In the genomic region with DNA sequence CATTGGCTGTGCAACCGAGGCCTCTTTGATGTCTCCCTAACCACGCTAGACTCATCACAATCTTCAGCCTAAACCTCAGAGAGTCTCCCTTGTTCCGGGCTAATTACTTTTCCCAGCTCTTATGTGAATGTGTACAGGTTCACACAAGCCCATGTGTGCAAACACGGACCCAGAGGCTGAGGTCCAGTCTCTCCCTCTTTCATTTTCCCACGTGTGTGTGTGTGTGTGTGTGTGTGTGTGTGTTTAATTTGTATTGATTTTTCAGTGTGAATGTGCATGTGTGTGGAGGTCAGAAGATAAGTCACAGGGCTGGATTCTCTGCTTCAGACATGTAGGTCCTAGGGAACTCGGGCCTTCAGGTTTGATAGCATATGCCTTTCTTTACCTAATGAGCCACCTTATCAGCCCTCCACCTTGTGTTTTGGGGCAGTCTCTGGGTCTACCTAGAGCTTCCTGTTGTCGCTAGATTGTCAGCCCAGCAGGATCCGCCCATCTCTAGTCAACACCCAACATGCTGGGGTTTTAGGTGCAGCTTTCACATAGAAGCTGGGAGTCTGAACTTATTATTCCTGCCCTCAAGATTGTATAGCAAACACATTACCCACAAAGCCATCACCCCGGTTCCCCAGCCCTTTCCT, we compare ENCODE assay signal across 15 mouse cellular contexts. TPM values are rescaled to one million over a fixed set of nuclear protein-coding genes. Genes with fewer than 3 reads are reported as not detected.
DNase-seq lines count a peak whose midpoint lies in the region; ATAC-seq and TF ChIP-seq lines count a peak whose summit lies in the region.
"Had no signal": no experiment of that assay in that cellular context is flagged by ENCODE, and none has a peak within 500 bp of the region (broad histone marks: within the 10 kb centered on the region; RNA-seq: fewer than 3 reads in every experiment).

No protein-coding gene starts in this region.

- H3K4me3 ChIP-seq in forebrain, embryonic 11.5 days (ENCODE audit: low read depth, low read length) = no peak overlapping the region
- H3K4me3 ChIP-seq in forebrain, postnatal 0 days (ENCODE audit: low read depth, low read length) = no peak overlapping the region
- H3K4me3 ChIP-seq in midbrain, embryonic 15.5 days = no peak overlapping the region
- H3K4me3 ChIP-seq: heart, embryonic 15.5 days; limb, embryonic 10.5 days had no signal

- no peaks in the 10 kb centered on the region for H3K9me3 ChIP-seq in forebrain, embryonic 11.5 days (ENCODE audit: control insufficient read depth, low read length)
- H3K9me3 ChIP-seq in forebrain, postnatal 0 days (ENCODE audit: low read length) = no peaks in the 10 kb centered on the region
- H3K9me3 ChIP-seq in midbrain, embryonic 15.5 days = no peaks in the 10 kb centered on the region
- H3K9me3 ChIP-seq: heart, embryonic 15.5 days; limb, embryonic 10.5 days had no signal

- H3K36me3 ChIP-seq in forebrain, embryonic 11.5 days (ENCODE audit: control insufficient read depth, insufficient read depth, low read length) = no peaks in the 10 kb centered on the region
- H3K36me3 ChIP-seq in forebrain, postnatal 0 days (ENCODE audit: insufficient read depth) = no peaks in the 10 kb centered on the region
- H3K36me3 ChIP-seq in midbrain, embryonic 15.5 days (replicated peaks) = no peaks in the 10 kb centered on the region
- H3K36me3 ChIP-seq: heart, embryonic 15.5 days; limb, embryonic 10.5 days had no signal

- no peak for TF ChIP-seq CTCF in forebrain, postnatal 0 days (IDR thresholded peaks at IDR 0.05; ENCODE audit: low read depth)

- DNase-seq in forebrain, embryonic 11.5 days (ENCODE audit: low spot score) = no peak
- no peak for DNase-seq in forebrain, postnatal 0 days
- peak; percentile 67 for DNase-seq in CD4-positive, CD25-positive, alpha-beta regulatory T cell, adult 2 months (ENCODE audit: low read depth, low spot score)
- DNase-seq in layer of hippocampus, postnatal 10 days (ENCODE audit: low spot score in 2 of 2) = no peak
- DNase-seq in cerebellum, postnatal 10 days = no peak
- DNase-seq: adrenal gland, postnatal 10 days; cerebellum, adult 9-11 months; kidney, postnatal 4 days; lung, postnatal 36 days had no signal

- no peaks in the 10 kb centered on the region; the same call in 1 of the 2 replicates for H3K27me3 ChIP-seq in forebrain, embryonic 11.5 days (ENCODE audit: control insufficient read depth, insufficient read depth, low read length)
- no peaks in the 10 kb centered on the region for H3K27me3 ChIP-seq in forebrain, postnatal 0 days (ENCODE audit: insufficient read depth, low read length)
- no peaks in the 10 kb centered on the region for H3K27me3 ChIP-seq in midbrain, embryonic 15.5 days (replicated peaks)

- H3K4me1 ChIP-seq in forebrain, embryonic 11.5 days (replicated peaks; ENCODE audit: control insufficient read depth, insufficient read depth, low read length) = no peaks in the 10 kb centered on the region
- no peaks in the 10 kb centered on the region for H3K4me1 ChIP-seq in forebrain, postnatal 0 days (ENCODE audit: insufficient read depth)
- H3K4me1 ChIP-seq in midbrain, embryonic 15.5 days = no peaks in the 10 kb centered on the region
- H3K4me1 ChIP-seq: limb, embryonic 10.5 days had no signal

- 81% methylated on average over 9 of the region's 9 CpGs for WGBS in forebrain, embryonic 11.5 days
- WGBS in forebrain, postnatal 0 days = 80% methylated on average over 9 of the region's 9 CpGs
- 87% methylated on average over 9 of the region's 9 CpGs for WGBS in midbrain, embryonic 15.5 days

- ATAC-seq in forebrain, embryonic 11.5 days (replicated peaks; ENCODE audit: low FRiP score) = no peak
- ATAC-seq in forebrain, postnatal 0 days = no peak
- peak; percentile 72 for ATAC-seq in erythroid progenitor cell, adult 5-6 weeks (replicated peaks; ENCODE audit: low FRiP score, poor library complexity, severe bottlenecking)
- peak; percentile 88 for ATAC-seq in megakaryocyte-erythroid progenitor cell, adult 5-6 weeks (replicated peaks; ENCODE audit: low FRiP score, low TSS enrichment, poor library complexity, severe bottlenecking)
- ATAC-seq in midbrain, embryonic 15.5 days (replicated peaks) = no peak
- ATAC-seq: hindbrain, postnatal 0 days had no signal

- no peak overlapping the region for H3K9ac ChIP-seq in forebrain, embryonic 11.5 days (ENCODE audit: low read length)
- H3K9ac ChIP-seq in forebrain, postnatal 0 days = no peak overlapping the region
- H3K9ac ChIP-seq in midbrain, embryonic 15.5 days = no peak overlapping the region
- H3K9ac ChIP-seq: heart, embryonic 15.5 days had no signal

- H3K4me2 ChIP-seq in forebrain, embryonic 11.5 days (ENCODE audit: low read depth, low read length, severe bottlenecking) = no peak overlapping the region
- no peak overlapping the region for H3K4me2 ChIP-seq in forebrain, postnatal 0 days (ENCODE audit: low read depth)
- no peak overlapping the region for H3K4me2 ChIP-seq in midbrain, embryonic 15.5 days
- H3K4me2 ChIP-seq: heart, embryonic 15.5 days had no signal

- H3K27ac ChIP-seq in forebrain, embryonic 11.5 days (ENCODE audit: low read depth, low read length) = peak overlapping the region; percentile 18; the same call in 1 of the 2 replicates
- H3K27ac ChIP-seq in forebrain, postnatal 0 days (ENCODE audit: low read depth, low read length) = no peak overlapping the region
- no peak overlapping the region for H3K27ac ChIP-seq in midbrain, embryonic 15.5 days
- H3K27ac ChIP-seq: heart, embryonic 15.5 days; hindbrain, postnatal 0 days; limb, embryonic 10.5 days had no signal

RNA-seq across cellular contexts. Expression of a gene that starts 37.3 kb away (rescaled TPM):
- polyA plus RNA-seq in forebrain, embryonic 11.5 days (2014; fragmentation: Nextera tagmentation; extraction: Ambion mirVana) = 130 and 144 TPM in 2 replicates
- total RNA-seq in forebrain, postnatal 0 days (2014; rRNA removed) = 53.0 and 59.8 TPM in 2 replicates
- polyA plus RNA-seq in forebrain, postnatal 0 days (2015; fragmentation: Nextera tagmentation; extraction: Ambion mirVana) = 37.3 and 51.2 TPM in 2 replicates
- total RNA-seq in erythroid progenitor cell, adult 5-6 weeks (2015; ENCODE audit: low replicate concordance) = not detected in 2 replicates
- total RNA-seq in erythroid progenitor cell, adult 5-6 weeks (2017; ENCODE audit: low replicate concordance) = 0.26 TPM in 1 of 2 replicates, not detected in the other
- total RNA-seq in megakaryocyte-erythroid progenitor cell, adult 5-6 weeks (2014; fragmentation: Nextera tagmentation) = not detected in 2 replicates
- total RNA-seq in megakaryocyte-erythroid progenitor cell, adult 5-6 weeks (2017) = not detected in 2 replicates
- polyA plus RNA-seq in midbrain, embryonic 15.5 days (2015; fragmentation: Nextera tagmentation; extraction: Ambion mirVana) = 107 and 118 TPM in 2 replicates
- 10 to 100 TPM; 49.8 to 50.5 TPM for total RNA-seq in layer of hippocampus, postnatal 10 days (2021)

Comparison
In these comparisons a context has a peak if more than half of its experiments do, and no peak if none do; other contexts are left out.
1. ATAC-seq: peak in erythroid progenitor cell, adult 5-6 weeks (single experiment) and megakaryocyte-erythroid progenitor cell, adult 5-6 weeks (single experiment); none in forebrain, embryonic 11.5 days (single experiment), forebrain, postnatal 0 days (single experiment) and midbrain, embryonic 15.5 days (single experiment).
2. RNA of a gene that starts 37.3 kb away (total RNA-seq): 53.0 to 59.8 TPM in forebrain, postnatal 0 days and 49.8 to 50.5 TPM in layer of hippocampus, postnatal 10 days; 0.26 TPM in erythroid progenitor cell, adult 5-6 weeks and not detected in megakaryocyte-erythroid progenitor cell, adult 5-6 weeks; every median in the first group is over 10 times any median in the second.